Mouse (Mus musculus) layer of hippocampus, adult 18-20 months (tissue): ENCODE results near the gene Kif26b. TPM values are rescaled to one million over a fixed set of nuclear protein-coding genes. Genes with fewer than 3 reads are reported as not detected.
A peak's percentile ranks its signal among the peaks of the same experiment; 100 is the strongest.

Experiments used
- DNase-seq, 2 experiments: peaks; one replicate each; pipeline ENCODE4 v3.0.0; 2022; ENCODE audit warnings: low spot score in 2 of 2
- total RNA-seq, 2 experiments: library from RNA; stranded (reverse); gene quantifications; 2 replicates each; pipeline ENCODE4 v1.2.3; 2021

Kif26b gene
- total RNA-seq, 2 experiments from 2014 or later: 18.9 to 20.7 TPM

DNA sequence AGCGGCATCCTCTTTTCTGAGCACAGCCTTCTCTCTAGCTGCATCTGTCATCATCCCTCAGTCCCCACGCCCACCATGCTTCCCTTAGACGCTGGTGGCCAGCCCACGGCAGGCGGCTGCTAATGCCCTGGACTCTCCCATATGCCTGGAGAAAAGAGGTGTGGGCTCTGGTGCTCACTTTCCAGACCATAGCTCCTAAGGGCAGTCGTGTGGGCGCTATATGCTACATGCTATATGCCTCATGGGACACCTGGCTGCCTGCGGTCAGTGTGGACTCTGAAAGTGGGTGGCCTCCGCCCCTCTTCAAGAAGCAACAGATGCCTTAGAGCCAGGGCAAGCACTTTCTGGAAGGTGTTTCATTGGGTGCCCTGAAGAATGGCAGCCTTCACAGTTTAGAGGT lies 306.9 kb downstream of the Kif26b start:
- DNase-seq: no peak

DNA sequence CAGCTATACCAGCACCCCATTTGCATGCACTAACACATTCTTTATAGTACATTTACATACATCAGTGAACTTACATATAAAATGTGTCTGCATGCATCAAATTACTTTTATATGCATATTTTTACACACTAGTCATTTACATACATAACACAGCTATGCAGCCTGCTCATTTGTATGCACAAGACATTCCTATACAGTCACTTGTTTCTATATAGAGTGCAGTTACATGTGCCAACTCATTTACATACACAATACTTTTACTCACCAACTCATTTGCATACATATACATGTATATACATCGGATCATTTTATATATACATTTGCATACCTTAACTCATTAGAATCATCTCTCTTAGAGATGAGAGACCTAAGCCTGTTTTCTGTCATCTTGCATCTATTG lies 308.1 kb downstream of the Kif26b start:
- DNase-seq: no peak

GRCm38 (mm10) chr1:178838696-178839320 lies 309.9 kb downstream of the Kif26b start:
- DNase-seq: no peak

DNA sequence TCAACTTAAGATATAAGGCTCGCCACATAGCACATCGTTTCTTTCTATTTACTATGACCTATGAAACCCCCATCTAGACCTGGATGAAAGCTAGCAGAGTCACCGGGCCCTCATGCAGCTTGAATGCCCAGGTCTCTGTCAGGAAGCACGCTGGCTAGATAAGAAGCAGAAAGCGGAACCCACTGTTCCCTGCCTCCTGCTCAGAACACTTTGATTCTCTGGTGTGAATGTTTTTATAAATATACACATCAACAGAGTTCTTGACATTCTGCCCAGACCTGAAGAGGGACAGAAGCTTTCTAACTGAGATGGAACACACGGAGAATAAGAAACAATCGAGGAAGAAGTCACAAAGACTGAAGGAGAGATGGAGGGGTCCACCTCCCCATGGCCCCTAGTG lies 311.4 kb downstream of the Kif26b start:
- no peak for DNase-seq

GRCm38 (mm10) chr1:178844839-178845238 lies 315.9 kb downstream of the Kif26b start:
- no peak for DNase-seq

DNA sequence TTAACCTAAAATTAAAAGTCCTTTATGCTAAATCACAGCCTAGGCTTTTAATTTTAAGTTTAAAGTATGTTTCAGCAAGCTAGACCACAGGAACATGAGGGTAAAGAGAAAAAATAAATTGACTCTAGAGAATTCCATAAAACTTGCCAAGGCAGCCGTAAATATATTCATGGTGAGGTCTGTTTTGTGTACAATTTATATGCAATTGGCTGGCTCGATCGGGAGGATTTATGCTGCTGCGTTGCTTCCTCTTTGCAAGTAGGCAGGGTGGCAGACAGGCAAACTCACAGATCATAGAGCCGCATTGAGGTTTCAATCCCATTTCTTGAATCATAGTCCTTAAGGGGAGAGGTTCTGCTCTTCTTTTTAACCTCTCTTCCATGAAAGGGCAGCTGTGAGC lies 318.6 kb downstream of the Kif26b start:
- DNase-seq: no peak

DNA sequence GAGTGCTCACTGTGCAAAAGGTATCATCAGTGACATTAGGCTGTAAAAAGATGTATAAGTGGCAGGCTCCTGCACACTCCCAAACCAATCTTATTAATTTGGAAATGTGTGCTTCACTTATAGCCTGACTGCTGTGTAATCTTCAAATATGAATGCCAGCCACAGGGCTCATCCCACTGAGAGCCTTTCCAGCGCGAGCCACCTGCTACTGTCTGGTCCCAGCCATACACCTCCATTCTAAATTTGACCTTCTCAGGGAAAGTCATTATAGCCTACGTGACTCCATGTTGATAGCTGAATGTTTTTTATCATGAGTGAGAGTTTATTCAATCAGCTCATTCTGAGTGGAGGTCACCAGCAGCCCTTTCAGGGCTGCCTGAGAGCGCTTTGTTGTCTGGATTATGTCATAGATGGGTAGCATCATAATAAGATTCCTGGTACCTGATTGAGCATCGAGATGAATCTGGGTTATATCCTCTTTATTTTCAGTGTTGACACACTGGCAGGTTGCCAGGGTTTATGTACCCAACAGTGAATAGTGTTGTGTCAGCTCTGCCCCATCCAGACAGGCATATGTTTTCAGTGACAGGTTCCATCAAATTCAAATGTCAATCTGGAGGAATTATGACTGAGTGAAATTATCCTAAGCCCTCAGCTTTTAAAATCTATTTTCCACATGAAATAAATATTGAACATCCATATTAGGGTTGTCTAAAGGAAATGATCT lies 319.6 kb downstream of the Kif26b start:
- DNase-seq: peak in 1 of 2 experiments; percentile 30

GRCm38 (mm10) chr1:178850569-178850968 lies 321.6 kb downstream of the Kif26b start:
- no peak for DNase-seq

- DNase-seq: no peak
Observed at GRCm38 (mm10) chr1:178854936-178855335, 326.0 kb downstream of the Kif26b start.

DNA sequence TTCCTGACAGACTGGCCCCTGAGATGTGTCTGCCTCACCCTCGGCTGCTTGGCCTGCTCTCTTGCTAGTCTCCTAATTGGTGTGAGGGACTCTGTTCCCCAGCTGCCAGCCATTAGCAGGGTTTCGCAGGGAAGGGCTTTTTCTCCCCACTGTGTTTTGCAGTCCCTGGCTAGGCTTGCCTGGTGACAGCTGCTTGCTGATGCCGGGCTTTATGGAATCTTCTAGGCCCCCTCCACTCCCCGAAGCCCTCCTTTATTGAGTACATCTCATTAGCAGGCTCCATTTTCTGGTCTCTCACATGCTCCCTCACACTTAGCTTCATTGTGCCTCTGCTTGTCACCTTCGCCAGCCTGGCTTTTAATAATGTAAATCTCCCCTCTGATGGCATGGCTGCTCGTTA lies 327.0 kb downstream of the Kif26b start:
- no peak for DNase-seq

DNA sequence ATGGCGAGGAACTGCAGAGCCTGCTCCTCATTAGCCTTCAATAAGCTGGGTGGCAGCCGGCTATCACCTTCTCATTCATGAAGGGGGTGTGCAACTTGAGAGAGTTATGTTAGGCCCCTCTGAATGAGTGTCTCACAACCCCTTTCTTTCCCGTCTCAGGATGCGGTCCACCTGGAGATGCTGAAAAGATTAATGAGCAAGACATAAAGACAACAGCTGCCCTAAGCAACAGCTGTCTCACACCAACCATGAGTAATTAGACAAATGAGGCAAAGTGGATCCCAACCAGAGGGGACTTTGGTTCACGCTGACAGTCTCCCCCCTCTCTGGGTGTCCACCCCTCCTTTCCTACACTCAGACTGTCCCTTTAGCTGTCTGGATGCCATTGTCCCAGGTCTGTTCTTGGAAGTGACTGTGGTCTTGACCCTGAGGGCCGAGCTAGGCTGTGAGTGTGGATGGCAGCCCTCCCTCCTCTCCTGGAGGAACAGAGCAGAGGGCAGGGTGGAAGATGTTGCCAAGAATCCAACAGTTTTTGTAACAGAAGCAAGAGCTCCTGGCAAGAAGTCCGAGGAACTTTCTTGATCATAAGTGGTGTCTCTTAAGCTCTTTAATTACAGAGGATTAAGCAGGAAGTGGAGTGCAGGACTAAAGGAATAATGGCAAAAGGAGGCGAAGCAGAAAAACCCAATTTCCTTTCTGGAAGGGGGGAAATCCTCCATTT lies 331.9 kb downstream of the Kif26b start:
- DNase-seq: no peak

- no peak for DNase-seq
Observed at GRCm38 (mm10) chr1:178861392-178861762, 332.5 kb downstream of the Kif26b start.

DNA sequence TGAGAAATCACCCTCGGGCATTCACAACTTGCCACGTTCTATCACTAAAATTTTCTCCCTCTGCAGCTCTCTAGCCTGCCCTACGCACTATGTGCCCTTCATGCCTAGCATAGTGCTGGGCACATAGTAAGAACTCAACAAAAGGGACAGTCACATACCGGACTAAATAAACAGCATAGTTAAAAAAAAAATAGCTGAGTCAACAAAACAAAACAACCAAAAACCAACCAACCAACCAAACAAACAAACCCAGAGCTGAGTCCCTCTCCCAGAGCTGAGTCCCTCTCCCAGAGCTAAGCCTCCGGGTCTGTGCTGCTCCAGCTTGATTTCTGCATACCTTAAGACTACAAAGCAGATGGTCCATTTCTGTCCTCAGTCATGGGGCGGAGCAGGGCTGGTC lies 334.8 kb downstream of the Kif26b start:
- DNase-seq: no peak

DNA sequence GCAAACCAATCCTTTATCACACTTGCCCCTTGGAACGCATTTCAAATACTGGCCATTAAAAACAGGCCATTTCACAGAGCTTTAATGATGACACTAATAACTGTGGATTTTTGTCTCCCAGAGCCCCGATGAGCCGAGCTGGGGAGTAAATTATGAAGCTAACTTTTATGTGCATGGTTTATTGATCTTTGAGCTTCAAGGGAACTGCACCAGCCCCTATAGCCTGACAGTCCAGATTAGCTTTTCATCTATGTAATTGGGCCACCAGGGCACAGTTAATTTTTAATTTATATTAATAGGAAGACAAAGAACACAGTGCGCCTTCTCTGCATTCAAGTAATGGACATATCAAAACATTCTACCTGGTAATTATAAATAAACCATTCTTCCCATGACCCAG lies 335.4 kb downstream of the Kif26b start:
- DNase-seq: no peak

GRCm38 (mm10) chr1:178866757-178867156 lies 337.8 kb downstream of the Kif26b start:
- no peak for DNase-seq

DNA sequence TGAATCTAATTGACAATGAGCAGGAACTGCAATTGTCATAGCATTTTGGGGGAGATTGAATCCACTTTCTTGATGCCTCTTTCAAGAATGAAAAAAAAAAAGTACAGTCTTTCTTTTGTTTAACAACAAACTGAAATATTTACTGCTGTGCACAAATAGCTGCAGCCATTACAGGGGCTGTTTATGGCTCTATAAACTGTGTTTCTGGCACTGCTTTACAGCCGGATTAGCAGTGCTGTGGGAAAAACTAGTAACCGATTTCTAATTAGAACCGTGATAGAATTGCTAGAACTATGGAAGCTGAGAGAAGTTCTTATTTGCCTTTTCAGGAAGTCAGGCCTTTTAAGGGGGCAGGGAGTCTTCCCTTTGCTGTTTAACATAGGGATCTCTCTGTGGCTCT lies 342.1 kb downstream of the Kif26b start:
- DNase-seq: no peak

- no peak for DNase-seq
Observed at GRCm38 (mm10) chr1:178876926-178877325, 348.0 kb downstream of the Kif26b start.

DNA sequence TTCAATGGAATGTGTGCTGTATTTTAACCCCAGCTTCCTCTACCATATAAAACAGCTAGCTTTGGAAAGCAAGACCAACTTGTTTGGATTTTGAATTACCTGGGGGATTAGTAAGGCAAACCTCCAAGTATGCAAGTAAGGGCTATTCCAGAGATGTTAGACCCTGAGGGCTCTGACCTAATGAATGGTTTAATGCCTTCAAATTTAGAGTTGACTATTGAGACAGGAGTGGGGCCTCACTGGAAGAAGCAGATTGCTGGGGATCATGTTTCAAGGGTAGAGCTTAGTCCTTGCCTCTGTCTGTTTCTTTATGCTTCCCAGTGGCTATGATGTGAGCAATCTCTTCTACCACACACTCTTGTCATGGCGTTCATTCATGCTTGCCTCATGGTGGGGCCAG lies 349.8 kb downstream of the Kif26b start:
- no peak for DNase-seq

DNA sequence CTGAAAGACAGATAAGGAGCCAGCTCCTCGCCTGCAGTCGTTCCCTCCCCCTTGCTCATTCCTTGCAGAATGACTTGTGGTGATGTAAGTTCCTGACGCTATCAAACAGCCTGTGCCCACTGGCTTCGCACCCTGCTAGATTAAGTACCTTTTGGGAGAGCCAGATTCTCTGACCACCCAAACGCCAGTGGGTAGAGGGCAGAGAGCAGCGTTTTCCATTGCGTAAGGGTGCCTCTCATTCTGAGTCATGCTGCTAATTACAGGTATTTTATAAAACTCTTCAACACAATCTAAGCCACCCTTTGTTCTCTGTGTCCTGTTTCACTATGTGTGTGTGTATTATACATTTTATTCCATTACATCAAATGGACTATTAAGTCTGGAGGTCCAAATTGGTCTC lies 352.0 kb downstream of the Kif26b start:
- no peak for DNase-seq

DNA sequence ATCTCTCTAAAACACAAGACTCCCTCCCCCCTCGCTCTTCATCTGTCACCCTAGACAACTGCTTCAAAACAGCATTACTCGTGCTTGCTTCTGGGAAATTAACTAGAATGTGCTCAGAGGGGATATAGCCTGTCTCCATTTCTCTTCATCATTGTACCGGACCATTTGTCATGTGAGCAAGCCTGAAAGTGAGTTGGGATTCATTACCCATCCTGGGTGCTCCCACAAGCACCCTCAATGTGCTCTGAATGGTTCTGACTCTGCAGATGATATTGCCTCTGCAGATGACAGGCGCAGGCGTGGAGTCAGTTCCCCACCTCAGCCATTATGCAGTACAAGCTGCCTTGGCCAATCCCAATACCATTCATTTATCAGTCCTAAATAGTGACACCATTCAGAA lies 357.7 kb downstream of the Kif26b start:
- peak in 1 of 2 experiments; percentile 40 for DNase-seq

GRCm38 (mm10) chr1:178892376-178892775 lies 363.5 kb downstream of the Kif26b start:
- no peak for DNase-seq
